ENCODE assay signal across 8 mouse cellular contexts in the genomic region with DNA sequence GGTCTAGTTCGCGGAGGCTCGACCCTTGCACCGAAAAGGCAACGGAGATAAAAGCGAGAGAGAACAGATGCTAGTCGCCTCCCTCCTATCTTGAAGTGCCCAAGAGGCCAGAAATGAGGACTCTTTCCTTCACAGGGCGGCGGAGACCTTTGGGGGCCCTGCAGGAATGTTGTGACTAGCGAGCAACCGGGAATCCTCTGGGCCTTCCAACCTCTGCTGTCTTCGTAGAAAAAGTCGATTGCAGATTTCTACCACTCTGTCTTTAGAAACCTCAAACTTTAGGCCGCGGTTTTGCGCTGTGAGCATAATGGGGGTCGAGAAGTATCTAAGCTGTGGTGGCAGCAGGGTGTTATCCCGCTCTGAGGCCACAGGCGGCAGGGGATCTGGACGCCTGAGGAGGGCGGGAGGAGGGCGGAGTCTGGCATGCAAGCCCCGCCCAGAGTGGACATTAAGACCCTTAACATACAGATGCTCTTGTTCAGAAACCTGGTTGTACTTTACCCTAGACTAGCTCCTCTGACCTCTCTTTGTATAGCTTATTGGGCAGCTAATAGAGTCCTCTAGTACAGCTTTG. TPM values are rescaled to one million over a fixed set of nuclear protein-coding genes. Genes with fewer than 3 reads are reported as not detected.
DNase-seq lines count a peak whose midpoint lies in the region; ATAC-seq and TF ChIP-seq lines count a peak whose summit lies in the region.

No protein-coding gene starts in this region.

- WGBS in lung, adult 2 months, result 4% methylated on average over 23 of the region's 23 CpGs
- 1% methylated on average over 23 of the region's 23 CpGs for WGBS in hindbrain, embryonic 13.5 days

- H3K36me3 ChIP-seq in hindbrain, embryonic 13.5 days, result no peaks in the 10 kb centered on the region

- DNase-seq in lung, adult 2 months, result no peak
- DNase-seq in lung, postnatal 36 days, result no peak
- peak; percentile 84 for DNase-seq in embryo, embryonic 11 days
- peak; percentile 38 to 40 for DNase-seq in lung, postnatal 4 days
- peak; percentile 71 for DNase-seq in testis, postnatal 10 days (ENCODE audit: low spot score)
- no peak for DNase-seq in adipocyte (ENCODE audit: low spot score)
- DNase-seq in cerebellum, adult 8-10 months, result no peak

- peaks cover 49% of the 10 kb centered on the region for H3K27me3 ChIP-seq in hindbrain, embryonic 13.5 days

- peak overlapping the region; percentile 52 for H3K4me3 ChIP-seq in lung, adult 2 months (replicated peaks; ENCODE audit: extremely low read depth, low read depth, low read length)
- H3K4me3 ChIP-seq in hindbrain, embryonic 13.5 days, result peak overlapping the region; percentile 73

- peak overlapping the region; percentile 86 for H3K9ac ChIP-seq in hindbrain, embryonic 13.5 days

- no peak overlapping the region for H3K27ac ChIP-seq in hindbrain, embryonic 13.5 days

- TF ChIP-seq POLR2A in lung, adult 2 months (IDR thresholded peaks at IDR 0.05; ENCODE audit: borderline replicate concordance, extremely low read depth, low read depth, low read length), result no peak

- peaks cover 7% of the 10 kb centered on the region; the same call in 1 of the 2 replicates for H3K9me3 ChIP-seq in hindbrain, embryonic 13.5 days

- no peak for TF ChIP-seq CTCF in lung, adult 2 months (IDR thresholded peaks at IDR 0.05; ENCODE audit: insufficient read depth, low read length)

- H3K4me2 ChIP-seq in hindbrain, embryonic 13.5 days, result peak overlapping the region; percentile 91

- peak; percentile 58; the same call in 1 of the 2 replicates for ATAC-seq in hindbrain, embryonic 13.5 days (ENCODE audit: low FRiP score)

- peaks cover 2% of the 10 kb centered on the region; the same call in 1 of the 2 replicates for H3K4me1 ChIP-seq in lung, adult 2 months (ENCODE audit: control insufficient read depth, insufficient read depth, low read length)
- peaks cover 16% of the 10 kb centered on the region for H3K4me1 ChIP-seq in hindbrain, embryonic 13.5 days (replicated peaks)

RNA-seq across cellular contexts. Expression of a gene that starts 24.1 kb away (rescaled TPM):
- 3.7 and 6.9 TPM in 2 replicates for polyA plus RNA-seq in lung, adult 2 months (2012; rRNA removed)
- 3.5 and 5.0 TPM in 2 replicates for polyA plus RNA-seq in hindbrain, embryonic 13.5 days (2015; fragmentation: Nextera tagmentation; extraction: Ambion mirVana)

RNA-seq across cellular contexts. Expression of a gene that starts 24.4 kb away (rescaled TPM):
- 1.5 and 1.9 TPM in 2 replicates for polyA plus RNA-seq in lung, adult 2 months (2012; rRNA removed)
- polyA plus RNA-seq in hindbrain, embryonic 13.5 days (2015; fragmentation: Nextera tagmentation; extraction: Ambion mirVana), result 1.1 TPM in 2 replicates

RNA-seq across cellular contexts. Expression of a gene that starts 59.6 kb away (rescaled TPM):
- polyA plus RNA-seq in lung, adult 2 months (2012; rRNA removed), result 31.6 and 32.2 TPM in 2 replicates
- 4.5 and 4.9 TPM in 2 replicates for polyA plus RNA-seq in hindbrain, embryonic 13.5 days (2015; fragmentation: Nextera tagmentation; extraction: Ambion mirVana)

Comparison
In these comparisons a context has a peak if more than half of its experiments do, and no peak if none do; other contexts are left out.
1. DNase-seq: peak in embryo, embryonic 11 days (single experiment), lung, postnatal 4 days (2 of 2) and testis, postnatal 10 days (single experiment); none in lung, adult 2 months (single experiment), lung, postnatal 36 days (single experiment), adipocyte (single experiment) and cerebellum, adult 8-10 months (single experiment).